Mouse (Mus musculus) right cerebral cortex, postnatal 4 days (tissue): ENCODE measurements around the gene Acbd4.

ENCODE experiments used
- DNase-seq: peaks from one replicate; pipeline ENCODE4 v3.0.0-alpha.2; 2022

Acbd4 gene

GRCm38 (mm10) chr11:103115163-103116007, 13.9 kb downstream of the Acbd4 start:
- DNase-seq = peak; percentile 73

- DNase-seq = peak; percentile 99
Observed at GRCm38 (mm10) chr11:103116008-103116818, 14.7 kb downstream of the Acbd4 start, which contains the start of gene Hexim1. Gene Hexim1 (plus strand): TSS chr11:103116231.

- DNase-seq = peak; percentile 67
Observed at GRCm38 (mm10) chr11:103116959-103117590, 15.6 kb downstream of the Acbd4 start.

GRCm38 (mm10) chr11:103117591-103118009, 16.1 kb downstream of the Acbd4 start:
- no peak for DNase-seq

GRCm38 (mm10) chr11:103118866-103119265, 17.4 kb downstream of the Acbd4 start:
- no peak for DNase-seq

GRCm38 (mm10) chr11:103119609-103120008, 18.1 kb downstream of the Acbd4 start:
- no peak for DNase-seq

GRCm38 (mm10) chr11:103120315-103120714, 18.8 kb downstream of the Acbd4 start:
- DNase-seq = no peak

- DNase-seq = peak; percentile 80
Observed at GRCm38 (mm10) chr11:103131701-103132575, 30.5 kb downstream of the Acbd4 start, which contains the start of gene Hexim2. Gene Hexim2 (plus strand): TSS chr11:103132429.

GRCm38 (mm10) chr11:103132576-103133455, 31.3 kb downstream of the Acbd4 start:
- DNase-seq = peak; percentile 100

GRCm38 (mm10) chr11:103133456-103134185, 32.1 kb downstream of the Acbd4 start:
- no peak for DNase-seq

- no peak for DNase-seq
Observed at GRCm38 (mm10) chr11:103134221-103134620, 32.7 kb downstream of the Acbd4 start.

- DNase-seq = no peak
Observed at GRCm38 (mm10) chr11:103136039-103136577, 34.6 kb downstream of the Acbd4 start.

GRCm38 (mm10) chr11:103139951-103140762, 38.7 kb downstream of the Acbd4 start:
- DNase-seq = no peak

GRCm38 (mm10) chr11:103140763-103141100, 39.2 kb downstream of the Acbd4 start:
- DNase-seq = no peak

GRCm38 (mm10) chr11:103141101-103141943, 39.8 kb downstream of the Acbd4 start:
- peak; percentile 26 for DNase-seq

GRCm38 (mm10) chr11:103141944-103142255, 40.4 kb downstream of the Acbd4 start:
- peak; percentile 16 for DNase-seq

- DNase-seq = peak; percentile 79
Observed at GRCm38 (mm10) chr11:103142441-103143182, 41.1 kb downstream of the Acbd4 start.
